Mouse (Mus musculus): ENCODE measurements around the gene Prkaca. TPM values are rescaled to one million over a fixed set of nuclear protein-coding genes. Genes with fewer than 3 reads are reported as not detected.

Prkaca gene
- 164 TPM in 2 replicates for polyA plus RNA-seq (2015; fragmentation: Nextera tagmentation; extraction: Ambion mirVana)

- WGBS = under 1% methylated on average over 82 of the region's 94 CpGs
- no peaks in the 10 kb centered on the region for H3K9me3 ChIP-seq (ENCODE audit: control insufficient read depth, low read length)
- peak within 1 kb of the TSS; percentile 89 for H3K4me3 ChIP-seq (replicated peaks; ENCODE audit: low read length)
- peak within 1 kb of the TSS; percentile 87 for H3K4me2 ChIP-seq (ENCODE audit: low read length)
- peak within 1 kb of the TSS; percentile 92 for H3K9ac ChIP-seq (replicated peaks; ENCODE audit: low read depth, low read length)
- ATAC-seq = peak; percentile 100
- H3K36me3 ChIP-seq (ENCODE audit: control insufficient read depth, insufficient read depth) = no peaks in the 10 kb centered on the region
- peaks cover 23% of the 10 kb centered on the region for H3K4me1 ChIP-seq (replicated peaks; ENCODE audit: control insufficient read depth, insufficient read depth, low read length)
- H3K27ac ChIP-seq (ENCODE audit: low read length) = peak within 1 kb of the TSS; percentile 68
- no peaks in the 10 kb centered on the region for H3K27me3 ChIP-seq (replicated peaks; ENCODE audit: control insufficient read depth, insufficient read depth, low read length)
These were observed at the start of gene Prkaca for GRCm38 (mm10) chr8:83972150-83973120. Prkaca (plus strand) TSS chr8:83972993.

GRCm38 (mm10) chr8:83924585-83924984 lies 48.2 kb upstream of the Prkaca start:
- Histone ChIP-seq H3K4me2 (ENCODE audit: low read length) (no peak overlapping the region), H3K9ac (replicated peaks; ENCODE audit: low read depth, low read length) (no peak overlapping the region), H3K4me1 (replicated peaks; ENCODE audit: control insufficient read depth, insufficient read depth, low read length) (no peaks in the 10 kb centered on the region), H3K27ac (ENCODE audit: low read length) (no peak overlapping the region), H3K9me3 (ENCODE audit: control insufficient read depth, low read length) (no peaks in the 10 kb centered on the region), H3K27me3 (replicated peaks; ENCODE audit: control insufficient read depth, insufficient read depth, low read length) (no peaks in the 10 kb centered on the region), H3K36me3 (ENCODE audit: control insufficient read depth, insufficient read depth) (peaks cover 20% of the 10 kb centered on the region), H3K4me3 (replicated peaks; ENCODE audit: low read length) (no peak overlapping the region)
- WGBS = 92% methylated on average over 5 of the region's 5 CpGs
- no peak for ATAC-seq

DNA sequence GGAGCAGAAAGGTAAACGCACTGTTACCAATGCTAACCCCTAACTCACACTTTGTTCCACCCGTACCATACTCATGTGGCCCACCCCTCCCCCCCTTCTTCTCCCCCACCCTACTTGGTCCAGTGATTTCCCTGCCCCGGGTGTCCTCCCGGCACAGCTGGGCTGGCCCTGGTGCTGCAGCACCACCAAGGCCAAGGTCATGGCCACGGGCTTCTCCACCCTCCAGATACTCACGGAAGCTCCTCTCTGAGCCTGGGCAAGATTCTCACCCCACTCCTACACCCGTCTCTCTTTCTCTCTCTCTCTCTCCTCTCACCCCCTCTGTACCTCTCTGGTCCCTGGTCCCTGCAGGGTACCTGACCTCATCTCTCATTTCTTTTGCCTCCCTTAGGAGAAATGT lies 46.5 kb upstream of the Prkaca start:
- Histone ChIP-seq H3K27me3 (replicated peaks; ENCODE audit: control insufficient read depth, insufficient read depth, low read length) (no peaks in the 10 kb centered on the region), H3K4me1 (replicated peaks; ENCODE audit: control insufficient read depth, insufficient read depth, low read length) (no peaks in the 10 kb centered on the region), H3K9ac (replicated peaks; ENCODE audit: low read depth, low read length) (no peak overlapping the region), H3K36me3 (ENCODE audit: control insufficient read depth, insufficient read depth) (peaks cover 30% of the 10 kb centered on the region), H3K4me2 (ENCODE audit: low read length) (no peak overlapping the region), H3K9me3 (ENCODE audit: control insufficient read depth, low read length) (no peaks in the 10 kb centered on the region), H3K4me3 (replicated peaks; ENCODE audit: low read length) (no peak overlapping the region), H3K27ac (ENCODE audit: low read length) (no peak overlapping the region)
- ATAC-seq = no peak
- 74% methylated on average over 7 of the region's 7 CpGs for WGBS

DNA sequence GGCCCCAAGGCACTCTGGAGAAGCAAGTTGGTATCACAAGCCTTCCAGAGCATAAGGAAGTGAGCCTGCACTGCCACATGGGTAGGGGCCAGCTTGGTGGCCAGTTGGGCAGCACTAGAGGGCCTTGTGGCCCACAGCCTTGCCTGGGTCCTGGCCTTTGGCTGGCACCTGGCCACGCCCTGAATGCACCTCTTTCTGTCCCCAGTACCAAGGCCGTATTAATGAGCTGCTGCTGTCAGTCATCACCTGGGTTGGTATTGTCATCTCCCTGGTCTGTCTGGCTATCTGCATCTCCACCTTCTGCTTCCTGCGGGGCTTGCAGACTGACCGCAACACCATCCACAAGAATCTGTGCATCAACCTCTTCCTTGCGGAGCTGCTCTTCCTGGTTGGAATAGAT lies 38.6 kb upstream of the Prkaca start:
- no peaks in the 10 kb centered on the region for H3K9me3 ChIP-seq (ENCODE audit: control insufficient read depth, low read length)
- H3K27me3 ChIP-seq (replicated peaks; ENCODE audit: control insufficient read depth, insufficient read depth, low read length) = no peaks in the 10 kb centered on the region
- peaks cover 85% of the 10 kb centered on the region for H3K36me3 ChIP-seq (ENCODE audit: control insufficient read depth, insufficient read depth)
- no peak overlapping the region for H3K27ac ChIP-seq (ENCODE audit: low read length)
- H3K4me1 ChIP-seq (replicated peaks; ENCODE audit: control insufficient read depth, insufficient read depth, low read length) = no peaks in the 10 kb centered on the region
- no peak overlapping the region for H3K4me3 ChIP-seq (replicated peaks; ENCODE audit: low read length)
- no peak for ATAC-seq
- H3K9ac ChIP-seq (replicated peaks; ENCODE audit: low read depth, low read length) = no peak overlapping the region
- WGBS = 86% methylated on average over 5 of the region's 5 CpGs
- no peak overlapping the region for H3K4me2 ChIP-seq (ENCODE audit: low read length)

DNA sequence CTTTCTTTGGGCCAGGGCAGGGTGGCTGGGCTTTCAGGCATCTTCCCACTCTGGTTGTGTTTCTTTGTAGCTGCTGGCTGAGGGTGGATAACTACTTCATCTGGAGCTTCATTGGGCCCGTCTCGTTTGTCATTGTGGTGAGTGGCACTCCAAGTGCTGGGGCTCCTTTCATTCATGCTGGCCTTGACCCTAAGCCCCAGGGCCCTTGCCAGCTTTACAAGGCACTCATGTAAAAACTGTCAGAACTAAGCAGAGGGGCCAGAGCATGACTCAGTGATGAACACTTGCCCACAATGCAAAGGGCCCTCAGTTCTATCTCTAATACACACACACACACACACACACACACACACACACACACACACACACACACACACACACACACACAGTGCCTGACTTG lies 37.8 kb upstream of the Prkaca start:
- no peaks in the 10 kb centered on the region for H3K4me1 ChIP-seq (replicated peaks; ENCODE audit: control insufficient read depth, insufficient read depth, low read length)
- no peaks in the 10 kb centered on the region for H3K9me3 ChIP-seq (ENCODE audit: control insufficient read depth, low read length)
- ATAC-seq = no peak
- WGBS = 64% methylated on average over 2 of the region's 2 CpGs
- peaks cover 79% of the 10 kb centered on the region for H3K36me3 ChIP-seq (ENCODE audit: control insufficient read depth, insufficient read depth)
- no peaks in the 10 kb centered on the region for H3K27me3 ChIP-seq (replicated peaks; ENCODE audit: control insufficient read depth, insufficient read depth, low read length)
- H3K4me3 ChIP-seq (replicated peaks; ENCODE audit: low read length) = no peak overlapping the region
- H3K9ac ChIP-seq (replicated peaks; ENCODE audit: low read depth, low read length) = no peak overlapping the region
- H3K27ac ChIP-seq (ENCODE audit: low read length) = no peak overlapping the region
- no peak overlapping the region for H3K4me2 ChIP-seq (ENCODE audit: low read length)

DNA sequence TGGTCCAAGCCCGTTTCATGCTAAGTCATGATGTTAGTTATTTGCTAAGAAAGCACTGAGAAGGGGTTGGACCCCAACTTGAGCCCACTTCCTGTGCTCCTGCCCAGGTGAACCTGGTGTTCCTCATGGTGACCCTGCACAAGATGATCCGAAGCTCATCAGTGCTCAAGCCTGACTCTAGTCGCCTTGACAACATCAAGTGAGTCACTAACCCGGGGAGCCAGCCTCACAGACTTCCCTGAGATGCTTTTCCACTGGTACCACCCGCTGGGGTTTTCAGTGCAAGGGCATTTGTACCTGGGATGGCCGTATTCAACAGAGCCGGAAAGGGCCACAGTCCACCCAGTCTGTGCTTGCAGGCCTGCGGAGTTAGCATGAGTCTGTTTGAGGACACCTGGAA lies 37.4 kb upstream of the Prkaca start:
- 91% methylated on average over 8 of the region's 8 CpGs for WGBS
- no peak overlapping the region for H3K9ac ChIP-seq (replicated peaks; ENCODE audit: low read depth, low read length)
- no peak overlapping the region for H3K4me2 ChIP-seq (ENCODE audit: low read length)
- H3K27me3 ChIP-seq (replicated peaks; ENCODE audit: control insufficient read depth, insufficient read depth, low read length) = no peaks in the 10 kb centered on the region
- H3K27ac ChIP-seq (ENCODE audit: low read length) = no peak overlapping the region
- ATAC-seq = no peak
- H3K9me3 ChIP-seq (ENCODE audit: control insufficient read depth, low read length) = no peaks in the 10 kb centered on the region
- peaks cover 75% of the 10 kb centered on the region for H3K36me3 ChIP-seq (ENCODE audit: control insufficient read depth, insufficient read depth)
- no peaks in the 10 kb centered on the region for H3K4me1 ChIP-seq (replicated peaks; ENCODE audit: control insufficient read depth, insufficient read depth, low read length)
- H3K4me3 ChIP-seq (replicated peaks; ENCODE audit: low read length) = no peak overlapping the region

DNA sequence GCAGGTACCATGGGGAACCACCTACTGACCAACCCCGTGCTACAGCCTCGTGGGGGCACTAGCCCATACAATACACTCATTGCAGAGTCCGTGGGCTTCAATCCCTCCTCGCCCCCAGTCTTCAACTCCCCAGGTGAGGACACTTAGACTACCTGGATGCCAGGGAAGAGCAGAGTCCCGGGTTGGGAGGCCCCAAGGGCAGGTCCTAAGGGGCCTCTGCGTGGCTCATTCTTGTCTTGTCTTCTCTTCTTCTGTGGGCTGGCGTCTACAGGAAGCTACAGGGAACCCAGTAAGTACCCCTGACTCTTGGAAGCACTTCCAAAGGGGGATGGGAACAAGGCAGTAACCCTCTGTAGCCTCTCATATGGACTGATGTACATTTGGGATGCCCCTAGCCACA lies 35.1 kb upstream of the Prkaca start:
- Histone ChIP-seq H3K4me1 (replicated peaks; ENCODE audit: control insufficient read depth, insufficient read depth, low read length) (no peaks in the 10 kb centered on the region; the same call in 1 of the 2 replicates), H3K9ac (replicated peaks; ENCODE audit: low read depth, low read length) (no peak overlapping the region), H3K27me3 (replicated peaks; ENCODE audit: control insufficient read depth, insufficient read depth, low read length) (no peaks in the 10 kb centered on the region), H3K36me3 (ENCODE audit: control insufficient read depth, insufficient read depth) (peaks cover 55% of the 10 kb centered on the region), H3K9me3 (ENCODE audit: control insufficient read depth, low read length) (no peaks in the 10 kb centered on the region), H3K4me2 (ENCODE audit: low read length) (no peak overlapping the region), H3K4me3 (replicated peaks; ENCODE audit: low read length) (no peak overlapping the region), H3K27ac (ENCODE audit: low read length) (no peak overlapping the region)
- WGBS = 91% methylated on average over 7 of the region's 7 CpGs
- ATAC-seq = no peak

GRCm38 (mm10) chr8:83938330-83938729 lies 34.5 kb upstream of the Prkaca start:
- Histone ChIP-seq H3K4me2 (ENCODE audit: low read length) (no peak overlapping the region), H3K9me3 (ENCODE audit: control insufficient read depth, low read length) (no peaks in the 10 kb centered on the region), H3K27me3 (replicated peaks; ENCODE audit: control insufficient read depth, insufficient read depth, low read length) (no peaks in the 10 kb centered on the region), H3K4me3 (replicated peaks; ENCODE audit: low read length) (no peak overlapping the region), H3K27ac (ENCODE audit: low read length) (no peak overlapping the region), H3K36me3 (ENCODE audit: control insufficient read depth, insufficient read depth) (peaks cover 48% of the 10 kb centered on the region), H3K9ac (replicated peaks; ENCODE audit: low read depth, low read length) (no peak overlapping the region), H3K4me1 (replicated peaks; ENCODE audit: control insufficient read depth, insufficient read depth, low read length) (no peaks in the 10 kb centered on the region; the same call in 1 of the 2 replicates)
- 93% methylated on average over 15 of the region's 15 CpGs for WGBS
- ATAC-seq = no peak

DNA sequence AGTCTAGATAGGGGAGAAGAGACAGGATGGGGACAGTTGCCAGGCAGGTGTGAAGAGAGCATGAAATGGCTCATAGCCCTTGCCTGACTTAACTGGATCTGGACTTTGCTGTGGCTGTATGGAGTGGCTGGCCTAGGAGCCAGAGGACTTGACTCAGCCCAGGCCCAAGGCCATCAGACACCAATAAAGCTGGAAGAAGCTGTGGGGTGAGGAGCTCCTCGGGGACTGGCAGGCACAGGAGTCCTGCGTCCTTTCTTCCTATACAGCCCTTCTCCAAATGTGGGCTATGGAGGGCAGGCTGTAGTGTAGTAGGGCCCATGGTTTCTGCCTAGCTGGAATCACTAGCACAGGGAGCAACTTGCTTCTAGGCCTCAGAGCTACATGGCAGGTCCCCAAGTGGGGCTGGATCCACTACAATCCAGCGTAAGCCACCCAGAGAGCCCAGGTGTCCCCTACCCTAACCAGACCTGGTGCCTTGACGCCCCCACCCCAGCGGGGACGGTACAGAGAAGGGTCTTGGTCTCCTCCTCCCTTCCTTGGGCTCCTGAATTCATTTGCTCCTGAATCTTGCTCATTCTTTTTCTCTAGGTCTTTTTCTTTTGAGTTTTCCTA lies 31.6 kb upstream of the Prkaca start:
- Histone ChIP-seq H3K4me2 (ENCODE audit: low read length) (no peak overlapping the region), H3K4me3 (replicated peaks; ENCODE audit: low read length) (no peak overlapping the region), H3K9me3 (ENCODE audit: control insufficient read depth, low read length) (no peaks in the 10 kb centered on the region), H3K4me1 (replicated peaks; ENCODE audit: control insufficient read depth, insufficient read depth, low read length) (no peaks in the 10 kb centered on the region; the same call in 1 of the 2 replicates), H3K27ac (ENCODE audit: low read length) (no peak overlapping the region), H3K27me3 (replicated peaks; ENCODE audit: control insufficient read depth, insufficient read depth, low read length) (no peaks in the 10 kb centered on the region), H3K36me3 (ENCODE audit: control insufficient read depth, insufficient read depth) (peaks cover 23% of the 10 kb centered on the region), H3K9ac (replicated peaks; ENCODE audit: low read depth, low read length) (no peak overlapping the region)
- 81% methylated on average over 6 of the region's 6 CpGs for WGBS
- ATAC-seq = no peak
